Mouse (Mus musculus) hindbrain, postnatal 0 days (tissue): ENCODE measurements at regions not wholly inside any gene's neighbourhood (a gene's known extent, or its start where the extent isn't known, plus 50 kb on each side); places are given as distances from the start of the nearest gene placed in this dataset.

Experiments used
- ATAC-seq: fragments of 200-750 bp; cut with Nextera tagmentation; 2 replicates; pipeline ENCODE4 v1.8.0; 2017; ENCODE audit warnings: mild to moderate bottlenecking, moderate TSS enrichment, moderate library complexity
- DNase-seq: peaks from one replicate; pipeline ENCODE4 v3.0.0-alpha.2; 2015; ENCODE audit warnings: low spot score
- H3K27ac ChIP-seq: fragments of 300-500 bp; sonication (generic); 2 replicates; pipeline ENCODE4 v1.5.1; 2014; ENCODE audit warnings: mild to moderate bottlenecking
- H3K27me3 ChIP-seq: fragments of 300-500 bp; sonication (generic); 2 replicates; pipeline ENCODE4 v1.6.1; 2014; ENCODE audit warnings: low read length, mixed read lengths; ENCODE audit not compliant: insufficient read depth
- H3K36me3 ChIP-seq: fragments of 300-500 bp; sonication (generic); 2 replicates; pipeline ENCODE4 v1.6.1; 2014; ENCODE audit warnings: low read length, mixed read lengths; ENCODE audit not compliant: insufficient read depth
- H3K4me1 ChIP-seq: fragments of 300-500 bp; sonication (generic); 2 replicates; pipeline ENCODE4 v1.6.1; 2014; ENCODE audit warnings: antibody characterized with exemption, low read length, mixed read lengths; ENCODE audit not compliant: insufficient read depth
- H3K4me2 ChIP-seq: fragments of 300-500 bp; sonication (generic); 2 replicates; pipeline ENCODE4 v1.6.1; 2014; ENCODE audit warnings: low read depth, mild to moderate bottlenecking, low read length, moderate library complexity, mixed read lengths
- H3K4me3 ChIP-seq: fragments of 300-500 bp; sonication (generic); 2 replicates; pipeline ENCODE4 v1.5.1; 2014; ENCODE audit warnings: low read length
- H3K9ac ChIP-seq: fragments of 300-500 bp; sonication (generic); replicated peaks from 2 replicates; pipeline ENCODE4 v1.6.1; 2014; ENCODE audit warnings: mild to moderate bottlenecking, low read length, moderate library complexity, mixed read lengths
- H3K9me3 ChIP-seq: fragments of 300-500 bp; sonication (generic); 2 replicates; pipeline ENCODE4 v1.6.1; 2016; ENCODE audit warnings: low read length, mixed read lengths
- CTCF ChIP-seq: IDR thresholded peaks from 2 replicates; pipeline ENCODE4 v1.5.1; 2016; ENCODE audit warnings: antibody characterized with exemption, control low read depth, low read depth
- WGBS: fragments of 180-500 bp; shearing (Covaris S2); extraction: QIAGEN DNeasy Blood & Tissue Kit; methylation state at CpG from one replicate; pipeline ENCODE4 v1.1.7; 2014; 5-methylcytosine and 5-hydroxymethylcytosine counted together

GRCm38 (mm10) chr1:138908860-138909259, 52.2 kb upstream of the 2310009B15Rik start:
- Histone ChIP-seq H3K9ac (no peak overlapping the region), H3K9me3 (no peaks in the 10 kb centered on the region), H3K4me2 (no peak overlapping the region), H3K36me3 (no peaks in the 10 kb centered on the region), H3K27me3 (no peaks in the 10 kb centered on the region), H3K27ac (no peak overlapping the region), H3K4me3 (no peak overlapping the region), H3K4me1 (no peaks in the 10 kb centered on the region)
- no peak for TF ChIP-seq CTCF
- 71% methylated on average over 5 of the region's 5 CpGs for WGBS
- ATAC-seq, result no peak
- DNase-seq, result no peak

- no peaks in the 10 kb centered on the region for H3K27me3 ChIP-seq
- H3K4me1 ChIP-seq, result no peaks in the 10 kb centered on the region
- 53% methylated on average over 2 of the region's 2 CpGs for WGBS
- H3K27ac ChIP-seq, result no peak overlapping the region
- H3K4me3 ChIP-seq, result no peak overlapping the region
- H3K4me2 ChIP-seq, result no peak overlapping the region
- H3K9ac ChIP-seq, result no peak overlapping the region
- TF ChIP-seq CTCF, result no peak
- ATAC-seq, result no peak
- no peak for DNase-seq
- no peaks in the 10 kb centered on the region for H3K36me3 ChIP-seq
- H3K9me3 ChIP-seq, result no peaks in the 10 kb centered on the region
Measured at GRCm38 (mm10) chr1:138909654-138910053, 53.0 kb upstream of the 2310009B15Rik start.

DNA sequence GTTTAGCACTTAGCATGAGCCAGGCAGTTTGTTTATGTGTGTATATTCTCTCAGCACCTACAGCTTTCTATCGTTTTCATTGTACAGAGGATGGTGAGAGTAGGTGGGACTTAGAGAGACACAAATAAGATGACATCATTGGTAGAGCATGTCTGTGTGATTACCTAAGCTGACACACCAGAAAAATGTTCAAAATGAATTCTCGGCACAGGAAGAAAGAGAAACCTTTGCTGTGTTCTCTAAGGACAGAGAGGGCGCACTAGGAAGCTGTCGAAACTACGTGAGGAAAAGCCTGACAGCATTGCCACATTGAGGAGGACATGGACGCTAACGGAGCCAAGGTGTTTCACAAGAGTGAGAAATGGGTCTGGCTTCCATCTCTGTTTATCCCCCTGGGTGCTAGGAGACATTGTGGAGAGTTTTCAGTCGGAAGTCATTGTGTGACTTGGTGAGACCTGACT, 51.0 kb upstream of the Dennd1b start:
- H3K4me3 ChIP-seq, result no peak overlapping the region
- H3K27me3 ChIP-seq, result no peaks in the 10 kb centered on the region
- peak; percentile 27 for TF ChIP-seq CTCF
- H3K4me1 ChIP-seq, result no peaks in the 10 kb centered on the region
- WGBS, result 54% methylated on average over 8 of the region's 8 CpGs
- H3K9ac ChIP-seq, result no peak overlapping the region
- H3K27ac ChIP-seq, result no peak overlapping the region
- ATAC-seq (peak; percentile 58), DNase-seq (peak; percentile 34)
- no peaks in the 10 kb centered on the region for H3K36me3 ChIP-seq
- H3K4me2 ChIP-seq, result no peak overlapping the region
- H3K9me3 ChIP-seq, result no peaks in the 10 kb centered on the region

GRCm38 (mm10) chr1:138912928-138913327, 50.3 kb upstream of the Dennd1b start:
- no peaks in the 10 kb centered on the region for H3K9me3 ChIP-seq
- no peak for ATAC-seq
- no peaks in the 10 kb centered on the region for H3K27me3 ChIP-seq
- DNase-seq, result no peak
- no peaks in the 10 kb centered on the region for H3K4me1 ChIP-seq
- H3K27ac ChIP-seq, result no peak overlapping the region
- whole genome bisulfite sequencing, result 76% methylated on average over 5 of the region's 5 CpGs
- H3K36me3 ChIP-seq, result no peaks in the 10 kb centered on the region
- no peak overlapping the region for H3K4me2 ChIP-seq
- H3K4me3 ChIP-seq, result no peak overlapping the region
- no peak for TF ChIP-seq CTCF
- no peak overlapping the region for H3K9ac ChIP-seq

DNA sequence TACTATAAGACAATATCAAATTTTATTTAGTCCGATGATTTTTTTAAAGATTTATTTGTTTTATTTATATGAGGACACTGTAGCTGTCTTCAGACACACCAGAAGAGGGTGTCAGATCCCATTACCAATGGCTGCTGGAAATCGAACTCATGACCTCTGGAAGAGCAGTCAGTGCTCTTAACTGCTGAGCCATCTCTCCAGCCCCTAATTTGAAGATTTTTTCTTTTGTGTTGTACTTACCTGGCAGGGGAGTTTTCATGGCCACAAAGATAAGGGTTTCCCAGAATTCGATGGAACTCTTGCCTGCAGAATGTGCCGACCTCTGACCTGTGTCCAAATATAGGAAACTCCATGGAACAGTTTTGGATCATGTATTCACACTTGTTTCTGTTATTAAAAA, 49.8 kb upstream of the Dennd1b start:
- H3K36me3 ChIP-seq, result no peaks in the 10 kb centered on the region
- no peak overlapping the region for H3K4me3 ChIP-seq
- H3K27me3 ChIP-seq, result no peaks in the 10 kb centered on the region
- no peak for TF ChIP-seq CTCF
- H3K4me2 ChIP-seq, result no peak overlapping the region
- DNase-seq (no peak), ATAC-seq (no peak)
- H3K9ac ChIP-seq, result no peak overlapping the region
- no peak overlapping the region for H3K27ac ChIP-seq
- no peaks in the 10 kb centered on the region for H3K4me1 ChIP-seq
- H3K9me3 ChIP-seq, result no peaks in the 10 kb centered on the region
- 93% methylated on average over 4 of the region's 4 CpGs for WGBS
